Mouse (Mus musculus) midbrain, embryonic 13.5 days (tissue): ENCODE results near the gene Gtpbp3. TPM values are rescaled to one million over a fixed set of nuclear protein-coding genes. Genes with fewer than 3 reads are reported as not detected.
A peak's percentile ranks its signal among the peaks of the same experiment; 100 is the strongest.

Experiments
- ATAC-seq: fragments of 200-750 bp; cut with Nextera tagmentation; 2 replicates; pipeline ENCODE4 v1.8.0; 2017; ENCODE audit warnings: mild to moderate bottlenecking, moderate TSS enrichment, moderate library complexity
- H3K27ac ChIP-seq: fragments of 300-500 bp; sonication (generic); 2 replicates; pipeline ENCODE4 v1.5.1; 2015; ENCODE audit warnings: inconsistent platforms, mild to moderate bottlenecking, moderate library complexity
- H3K27me3 ChIP-seq: fragments of 300-500 bp; sonication (generic); 2 replicates; pipeline ENCODE4 v1.6.1; 2015; ENCODE audit warnings: mild to moderate bottlenecking, inconsistent platforms
- H3K36me3 ChIP-seq: fragments of 300-500 bp; sonication (generic); 2 replicates; pipeline ENCODE4 v1.6.1; 2015; ENCODE audit warnings: mild to moderate bottlenecking, inconsistent platforms
- H3K4me1 ChIP-seq: fragments of 300-500 bp; sonication (generic); replicated peaks from 2 replicates; pipeline ENCODE4 v1.6.1; 2015; ENCODE audit warnings: inconsistent platforms
- H3K4me2 ChIP-seq: fragments of 300-500 bp; sonication (generic); replicated peaks from 2 replicates; pipeline ENCODE4 v1.6.1; 2015; ENCODE audit warnings: moderate library complexity, mild to moderate bottlenecking, inconsistent platforms
- H3K4me3 ChIP-seq: fragments of 300-500 bp; sonication (generic); replicated peaks from 2 replicates; pipeline ENCODE4 v1.5.1; 2015; ENCODE audit warnings: mild to moderate bottlenecking, inconsistent platforms
- H3K9ac ChIP-seq: fragments of 300-500 bp; sonication (generic); replicated peaks from 2 replicates; pipeline ENCODE4 v1.6.1; 2015; ENCODE audit warnings: mild to moderate bottlenecking, inconsistent platforms
- H3K9me3 ChIP-seq: fragments of 300-500 bp; sonication (generic); 2 replicates; pipeline ENCODE4 v1.6.1; 2016; ENCODE audit warnings: mild to moderate bottlenecking, inconsistent platforms
- WGBS: fragments of 180-500 bp; shearing (Covaris S2); methylation state at CpG from one replicate; pipeline ENCODE4 v1.1.7; 2015; 5-methylcytosine and 5-hydroxymethylcytosine counted together
- polyA plus RNA-seq: library from polyadenylated mRNA; unstranded; fragments of >200 nt; fragmentation: Nextera tagmentation; extraction: Ambion mirVana; gene quantifications from 2 replicates; pipeline ENCODE4 v1.2.1, GENCODE M21; 2015

Gtpbp3 gene
- polyA plus RNA-seq, 1 experiment from 2014 or later: 11.6 TPM

- peaks cover 32% of the 10 kb centered on the region for H3K4me1 ChIP-seq
- H3K27me3 ChIP-seq: no peaks in the 10 kb centered on the region
- H3K9me3 ChIP-seq: no peaks in the 10 kb centered on the region
- peaks cover 50% of the 10 kb centered on the region for H3K36me3 ChIP-seq
- no peak overlapping the region for H3K4me3 ChIP-seq
- no peak overlapping the region for H3K9ac ChIP-seq
- no peak overlapping the region for H3K27ac ChIP-seq
- ATAC-seq: no peak
- H3K4me2 ChIP-seq: no peak overlapping the region
- WGBS: 97% methylated on average over 17 of the region's 17 CpGs
Measured at GRCm38 (mm10) chr8:71471861-71472260, 16.0 kb upstream of the Gtpbp3 start.

- WGBS: 91% methylated on average over 8 of the region's 8 CpGs
- H3K36me3 ChIP-seq: peaks cover 53% of the 10 kb centered on the region
- no peaks in the 10 kb centered on the region for H3K9me3 ChIP-seq
- H3K4me3 ChIP-seq: no peak overlapping the region
- H3K27ac ChIP-seq: no peak overlapping the region
- H3K27me3 ChIP-seq: no peaks in the 10 kb centered on the region
- no peak overlapping the region for H3K4me2 ChIP-seq
- H3K4me1 ChIP-seq: peaks cover 41% of the 10 kb centered on the region
- no peak for ATAC-seq
- no peak overlapping the region for H3K9ac ChIP-seq
Measured at GRCm38 (mm10) chr8:71472601-71473386, 15.1 kb upstream of the Gtpbp3 start.

- ATAC-seq: no peak
- peaks cover 41% of the 10 kb centered on the region for H3K4me1 ChIP-seq
- no peaks in the 10 kb centered on the region for H3K9me3 ChIP-seq
- H3K9ac ChIP-seq: no peak overlapping the region
- no peak overlapping the region for H3K27ac ChIP-seq
- no peak overlapping the region for H3K4me3 ChIP-seq
- WGBS: 93% methylated on average over 18 of the region's 18 CpGs
- H3K4me2 ChIP-seq: no peak overlapping the region
- no peaks in the 10 kb centered on the region for H3K27me3 ChIP-seq
- peaks cover 67% of the 10 kb centered on the region for H3K36me3 ChIP-seq
Measured at GRCm38 (mm10) chr8:71474344-71474743, 13.6 kb upstream of the Gtpbp3 start.

- 89% methylated on average over 25 of the region's 25 CpGs for WGBS
- no peaks in the 10 kb centered on the region for H3K27me3 ChIP-seq
- H3K9ac ChIP-seq: no peak overlapping the region
- peaks cover 37% of the 10 kb centered on the region for H3K4me1 ChIP-seq
- no peaks in the 10 kb centered on the region for H3K9me3 ChIP-seq
- no peak overlapping the region for H3K4me3 ChIP-seq
- 0 out of 2 replicates have a peak overlapping the region, but pooled peaks have one; percentile 92 for H3K27ac ChIP-seq
- ATAC-seq: 0 out of 2 replicates have a peak, but pooled peaks have one; percentile 2
- H3K4me2 ChIP-seq: no peak overlapping the region
- peaks cover 74% of the 10 kb centered on the region for H3K36me3 ChIP-seq
Measured at GRCm38 (mm10) chr8:71474785-71475701, 12.9 kb upstream of the Gtpbp3 start.

GRCm38 (mm10) chr8:71475702-71476075 is 12.2 kb upstream of the Gtpbp3 start:
- 30% methylated on average over 4 of the region's 4 CpGs for WGBS
- peak overlapping the region; percentile 92 for H3K27ac ChIP-seq
- no peaks in the 10 kb centered on the region for H3K27me3 ChIP-seq
- peak overlapping the region; percentile 53 for H3K4me3 ChIP-seq
- peak overlapping the region; percentile 78 for H3K9ac ChIP-seq
- H3K4me2 ChIP-seq: peak overlapping the region; percentile 79
- ATAC-seq: peak; percentile 12
- peaks cover 81% of the 10 kb centered on the region for H3K36me3 ChIP-seq
- H3K4me1 ChIP-seq: peaks cover 30% of the 10 kb centered on the region
- no peaks in the 10 kb centered on the region for H3K9me3 ChIP-seq

- peaks cover 24% of the 10 kb centered on the region for H3K4me1 ChIP-seq
- peaks cover 81% of the 10 kb centered on the region for H3K36me3 ChIP-seq
- H3K4me3 ChIP-seq: peak overlapping the region; percentile 53
- peak; percentile 71 for ATAC-seq
- H3K9ac ChIP-seq: peak overlapping the region; percentile 78
- under 1% methylated on average over 82 of the region's 121 CpGs for WGBS
- H3K4me2 ChIP-seq: peak overlapping the region; percentile 79
- H3K27me3 ChIP-seq: no peaks in the 10 kb centered on the region
- H3K27ac ChIP-seq: peak overlapping the region; percentile 92
- no peaks in the 10 kb centered on the region for H3K9me3 ChIP-seq
Measured at GRCm38 (mm10) chr8:71476099-71476940, 11.6 kb upstream of the Gtpbp3 start.

GRCm38 (mm10) chr8:71477196-71477845 is 10.6 kb upstream of the Gtpbp3 start:
- peak; percentile 2; the same call in 1 of the 2 replicates for ATAC-seq
- Histone ChIP-seq H3K4me1 (peaks cover 33% of the 10 kb centered on the region), H3K27ac (peak overlapping the region; percentile 92), H3K4me3 (peak overlapping the region; percentile 53), H3K4me2 (peak overlapping the region; percentile 79), H3K36me3 (peaks cover 81% of the 10 kb centered on the region), H3K9me3 (no peaks in the 10 kb centered on the region), H3K27me3 (0 out of 2 replicates have a peak, but pooled peaks cover 3% of the 10 kb centered on the region), H3K9ac (peak overlapping the region; percentile 78)
- 37% methylated on average over 14 of the region's 14 CpGs for WGBS

- no peak overlapping the region for H3K4me3 ChIP-seq
- H3K36me3 ChIP-seq: peaks cover 79% of the 10 kb centered on the region
- ATAC-seq: no peak
- no peak overlapping the region for H3K27ac ChIP-seq
- H3K27me3 ChIP-seq: 0 out of 2 replicates have a peak, but pooled peaks cover 3% of the 10 kb centered on the region
- H3K9ac ChIP-seq: no peak overlapping the region
- H3K9me3 ChIP-seq: no peaks in the 10 kb centered on the region
- 95% methylated on average over 11 of the region's 11 CpGs for WGBS
- H3K4me2 ChIP-seq: no peak overlapping the region
- H3K4me1 ChIP-seq: peaks cover 49% of the 10 kb centered on the region
Measured at GRCm38 (mm10) chr8:71478943-71479342, 9.0 kb upstream of the Gtpbp3 start.

- H3K4me2 ChIP-seq: 0 out of 2 replicates have a peak overlapping the region, but pooled peaks have one; percentile 79
- no peak overlapping the region for H3K9ac ChIP-seq
- WGBS: 57% methylated on average over 8 of the region's 8 CpGs
- H3K36me3 ChIP-seq: peaks cover 57% of the 10 kb centered on the region
- H3K27ac ChIP-seq: no peak overlapping the region
- H3K27me3 ChIP-seq: 0 out of 2 replicates have a peak, but pooled peaks cover 3% of the 10 kb centered on the region
- peaks cover 60% of the 10 kb centered on the region for H3K4me1 ChIP-seq
- H3K4me3 ChIP-seq: no peak overlapping the region
- ATAC-seq: no peak
- H3K9me3 ChIP-seq: no peaks in the 10 kb centered on the region
Measured at GRCm38 (mm10) chr8:71483932-71484331, 4.0 kb upstream of the Gtpbp3 start.

- peaks cover 69% of the 10 kb centered on the region for H3K4me1 ChIP-seq
- 0 out of 2 replicates have a peak, but pooled peaks cover 3% of the 10 kb centered on the region for H3K27me3 ChIP-seq
- 0 out of 2 replicates have a peak overlapping the region, but pooled peaks have one; percentile 92 for H3K27ac ChIP-seq
- H3K4me2 ChIP-seq: peak overlapping the region; percentile 79
- peaks cover 49% of the 10 kb centered on the region for H3K36me3 ChIP-seq
- ATAC-seq: no peak
- peak overlapping the region; percentile 99 for H3K9ac ChIP-seq
- peak overlapping the region; percentile 90 for H3K4me3 ChIP-seq
- WGBS: 96% methylated on average over 19 of the region's 19 CpGs
- no peaks in the 10 kb centered on the region for H3K9me3 ChIP-seq
Measured at GRCm38 (mm10) chr8:71484736-71485135, 3.2 kb upstream of the Gtpbp3 start.
